Mouse (Mus musculus): ENCODE measurements around the gene Atp5j2.
"Not testable (repeated sequence)": the region's sequence is repeated elsewhere in the genome, so short reads cannot be mapped to it uniquely, and the experiment has no call there.

The Atp5j2 gene

GRCm38 (mm10) chr5:145191962-145192361 lies at the start of gene Atp5j2:
Gene Atp5j2 (minus strand): TSS chr5:145192062.
- no peak for DNase-seq (ENCODE audit: low read depth, low spot score)

DNA sequence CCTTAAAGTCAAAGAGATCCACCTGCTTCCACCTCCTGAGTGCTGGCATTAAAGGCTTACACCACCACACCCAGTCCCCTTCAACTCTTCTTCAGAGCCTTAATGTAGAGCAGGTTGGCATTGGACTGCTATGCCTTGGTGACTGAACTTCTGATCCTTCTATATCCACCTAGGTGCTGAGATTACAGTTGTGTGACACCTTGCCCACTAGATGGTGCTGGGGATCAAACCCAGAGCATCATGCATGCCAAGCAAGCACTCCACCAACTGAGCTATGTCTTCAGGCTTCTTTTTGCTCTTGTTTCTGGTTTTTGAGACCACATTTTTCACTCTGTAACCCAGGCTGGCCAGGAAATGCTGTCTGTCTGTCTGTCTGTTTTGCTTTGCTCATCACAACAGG lies 42.8 kb upstream of the Atp5j2 start:
- DNase-seq (ENCODE audit: low read depth, low spot score), result peak; percentile 78

- DNase-seq (ENCODE audit: low read depth, low spot score), result no peak
Measured at GRCm38 (mm10) chr5:145231893-145232411, 40.1 kb upstream of the Atp5j2 start.

- peak; percentile 97 for DNase-seq (ENCODE audit: low read depth, low spot score)
Measured at GRCm38 (mm10) chr5:145231367-145231871, 39.6 kb upstream of the Atp5j2 start, which contains the start of gene Zfp655. Gene Zfp655 (plus strand): TSS chr5:145231715.

GRCm38 (mm10) chr5:145230641-145231040 lies 38.8 kb upstream of the Atp5j2 start:
- no peak for DNase-seq (ENCODE audit: low read depth, low spot score)

DNA sequence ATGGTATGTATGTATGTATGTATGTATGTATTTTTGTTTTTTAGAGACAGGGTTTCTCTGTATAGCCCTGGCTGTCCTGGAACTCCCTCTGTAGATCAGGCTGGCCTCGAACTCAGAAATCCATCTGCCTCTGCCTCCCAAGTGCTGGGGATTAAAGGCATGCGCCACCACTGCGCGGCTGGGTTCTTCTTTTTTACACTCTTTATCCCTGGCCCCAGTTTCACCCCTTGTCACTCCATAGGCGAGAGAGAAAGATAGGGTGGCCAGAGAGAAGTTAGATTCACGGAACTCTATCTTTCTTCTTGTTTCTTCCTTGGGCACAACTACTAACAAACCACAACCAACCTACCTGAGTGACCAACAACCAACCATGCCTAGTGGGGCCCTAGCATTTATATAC lies 37.4 kb upstream of the Atp5j2 start:
- not testable (repeated sequence) for DNase-seq (ENCODE audit: low read depth, low spot score)

DNA sequence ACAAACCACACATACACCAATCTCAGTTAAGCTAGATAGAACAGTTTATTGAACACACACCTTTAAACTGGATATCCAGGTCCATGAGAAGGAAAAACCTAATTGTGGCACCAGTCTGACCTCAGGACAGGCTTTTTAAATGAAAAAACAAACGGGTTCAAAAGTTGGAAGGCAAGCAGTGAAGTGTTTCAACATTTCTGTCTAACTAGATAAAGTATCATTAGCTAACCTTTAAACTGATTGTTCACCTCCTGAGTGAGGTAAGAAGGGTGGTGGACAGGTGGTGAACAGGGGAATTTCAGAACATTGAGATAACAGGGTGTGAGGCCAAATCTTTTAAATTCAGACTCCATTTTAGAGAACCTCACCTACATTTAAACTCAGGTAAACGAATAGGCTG lies 34.6 kb upstream of the Atp5j2 start:
- DNase-seq (ENCODE audit: low read depth, low spot score), result no peak

DNA sequence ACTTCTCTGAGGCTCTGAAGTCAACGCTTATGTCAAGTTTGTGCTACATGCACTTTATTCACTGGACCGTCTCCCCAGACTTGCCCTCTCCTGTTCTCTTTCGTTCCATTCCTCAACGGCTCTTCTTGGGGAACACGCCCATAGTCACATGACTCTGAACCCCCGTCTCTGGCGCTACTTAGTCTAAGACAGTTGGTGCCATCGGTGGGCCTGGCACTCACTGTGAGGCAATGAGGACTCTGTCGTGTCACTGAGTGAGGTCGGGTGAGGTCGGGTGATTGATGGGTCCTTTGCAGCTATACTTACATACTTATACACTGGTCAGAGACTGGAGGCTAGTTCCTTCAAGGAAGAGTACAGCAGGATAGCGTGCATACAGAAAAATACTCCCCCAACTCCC lies 31.5 kb upstream of the Atp5j2 start:
- DNase-seq (ENCODE audit: low read depth, low spot score), result peak; percentile 39

GRCm38 (mm10) chr5:145222840-145223239 lies 31.0 kb upstream of the Atp5j2 start:
- DNase-seq (ENCODE audit: low read depth, low spot score), result peak; percentile 51

DNA sequence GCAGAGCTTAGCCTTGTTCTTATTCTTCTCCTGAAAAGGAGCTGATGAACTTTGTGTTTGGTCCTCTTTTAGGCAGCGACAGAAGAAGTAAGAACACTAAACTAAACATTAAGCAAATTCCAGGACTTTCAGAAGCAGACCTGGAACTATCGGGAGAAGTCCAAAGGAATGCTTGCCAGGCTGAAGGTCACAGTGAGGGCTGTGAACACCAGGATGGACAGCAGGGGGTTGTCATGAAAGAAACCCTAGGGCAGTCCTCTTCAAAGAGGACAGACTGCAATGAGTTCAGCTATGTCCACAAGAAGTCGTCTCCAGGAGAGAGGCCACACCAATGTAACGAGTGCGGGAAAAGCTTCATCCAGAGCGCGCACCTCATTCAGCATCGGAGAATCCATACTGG lies 28.1 kb upstream of the Atp5j2 start:
- DNase-seq (ENCODE audit: low read depth, low spot score), result no peak

DNA sequence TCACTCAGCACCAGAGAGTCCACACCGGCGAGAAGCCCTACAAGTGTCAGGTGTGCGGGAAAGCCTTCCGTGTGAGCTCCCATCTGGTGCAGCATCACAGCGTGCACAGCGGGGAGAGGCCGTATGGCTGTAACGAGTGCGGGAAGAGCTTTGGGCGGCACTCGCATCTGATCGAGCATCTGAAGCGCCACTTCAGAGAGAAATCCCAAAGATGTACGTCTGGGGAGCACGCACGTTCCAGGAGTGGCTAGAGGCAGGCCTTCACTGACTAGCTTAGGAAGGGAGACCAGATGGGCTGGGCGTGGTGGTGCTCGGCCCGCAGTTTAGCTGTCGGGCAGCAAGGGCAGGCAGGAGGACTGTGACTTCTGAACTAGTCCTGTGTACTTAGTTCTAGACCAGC lies 26.8 kb upstream of the Atp5j2 start:
- peak; percentile 55 for DNase-seq (ENCODE audit: low read depth, low spot score)

- no peak for DNase-seq (ENCODE audit: low read depth, low spot score)
Measured at GRCm38 (mm10) chr5:145218206-145218605, 26.3 kb upstream of the Atp5j2 start.

DNA sequence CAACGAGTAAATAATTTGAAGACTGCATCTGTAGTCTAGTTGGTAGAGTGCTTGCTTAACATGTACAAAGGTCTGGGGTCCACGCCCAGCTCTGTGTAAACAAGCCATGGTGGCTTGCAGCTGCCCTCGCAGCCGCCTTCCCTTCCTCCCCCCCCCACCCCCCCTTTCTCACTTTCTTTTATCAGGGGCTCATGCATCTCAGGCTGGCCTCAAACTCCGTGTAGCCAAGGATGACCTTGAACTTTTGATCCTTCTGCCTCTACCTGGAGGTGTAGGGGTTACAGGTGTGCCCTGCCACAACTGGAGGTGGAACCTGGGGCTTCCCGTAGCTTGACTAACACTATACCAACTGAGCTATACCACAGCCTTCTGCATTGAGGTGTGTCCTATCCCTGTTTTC lies 25.9 kb upstream of the Atp5j2 start:
- peak; percentile 78 for DNase-seq (ENCODE audit: low read depth, low spot score)

GRCm38 (mm10) chr5:145214679-145215078 lies 22.8 kb upstream of the Atp5j2 start:
- DNase-seq (ENCODE audit: low read depth, low spot score), result peak; percentile 87

GRCm38 (mm10) chr5:145213505-145213904 lies 21.6 kb upstream of the Atp5j2 start:
- peak; percentile 76 for DNase-seq (ENCODE audit: low read depth, low spot score)

DNA sequence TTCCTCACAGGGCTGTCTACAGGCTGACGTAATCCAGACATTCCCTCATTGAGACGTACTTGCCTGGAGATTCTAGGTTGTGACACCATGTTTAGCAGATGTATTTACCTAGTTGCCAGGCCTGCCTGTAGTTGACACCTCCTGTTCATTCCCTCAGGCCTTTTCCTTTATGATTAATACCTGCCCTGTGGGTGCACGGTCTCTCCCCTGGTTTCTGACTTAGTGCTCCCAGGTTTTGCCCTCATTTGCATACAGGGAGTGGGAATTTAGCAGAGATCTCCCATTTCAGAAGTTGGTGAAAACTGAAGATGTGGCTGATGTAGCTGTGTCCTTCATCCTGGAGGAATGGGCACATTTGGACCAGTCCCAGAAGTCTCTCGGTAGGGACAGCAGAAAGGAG lies 20.4 kb upstream of the Atp5j2 start:
- DNase-seq (ENCODE audit: low read depth, low spot score), result no peak

DNA sequence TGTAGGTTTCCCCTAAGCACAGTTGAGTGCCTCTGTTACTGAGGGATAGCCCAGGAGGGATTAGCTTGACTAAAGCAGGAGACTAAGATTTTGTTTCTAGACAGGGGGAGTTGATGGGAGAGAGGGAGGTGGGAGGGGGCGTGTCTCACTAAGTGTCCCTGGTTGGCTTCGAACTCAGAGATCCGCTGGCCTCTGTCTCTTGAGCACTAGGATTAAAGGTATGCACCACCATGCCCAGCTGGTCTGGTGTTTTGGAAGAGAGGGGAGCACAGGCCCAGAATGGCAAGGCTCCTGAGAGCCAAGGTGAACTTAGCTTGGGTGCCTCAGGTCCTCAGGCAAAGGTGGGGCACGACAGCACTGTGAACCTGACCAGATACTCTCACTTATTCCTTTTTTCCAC lies 19.5 kb upstream of the Atp5j2 start:
- DNase-seq (ENCODE audit: low read depth, low spot score), result no peak

GRCm38 (mm10) chr5:145208391-145208790 lies 16.5 kb upstream of the Atp5j2 start:
- peak; percentile 89 for DNase-seq (ENCODE audit: low read depth, low spot score)

- DNase-seq (ENCODE audit: low read depth, low spot score), result no peak
Measured at GRCm38 (mm10) chr5:145207954-145208353, 16.1 kb upstream of the Atp5j2 start.

DNA sequence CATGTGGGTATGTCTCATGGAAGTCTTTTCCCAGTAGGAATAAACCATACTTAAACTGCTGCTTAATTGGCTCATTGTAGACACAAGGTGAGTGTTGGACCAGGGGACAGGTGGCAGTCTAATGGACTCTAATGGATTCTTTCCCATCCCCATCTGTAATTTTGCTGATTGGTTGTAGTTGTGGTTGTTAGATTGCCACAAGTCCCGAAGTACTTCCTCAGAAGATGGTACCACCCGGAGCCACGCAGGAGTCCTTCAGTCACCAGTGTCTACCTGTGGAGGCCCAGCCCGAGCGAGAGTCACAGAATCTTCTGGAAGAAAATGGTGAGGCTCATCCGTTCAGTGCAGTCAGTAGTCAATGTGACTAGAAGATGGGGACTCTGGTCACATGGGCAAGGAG lies 15.5 kb upstream of the Atp5j2 start:
- no peak for DNase-seq (ENCODE audit: low read depth, low spot score)

- DNase-seq (ENCODE audit: low read depth, low spot score), result peak; percentile 32
Measured at GRCm38 (mm10) chr5:145205041-145205440, 13.2 kb upstream of the Atp5j2 start.

GRCm38 (mm10) chr5:145203936-145204691 lies 12.3 kb upstream of the Atp5j2 start, which contains the start of gene Zkscan5:
Gene Zkscan5 (plus strand): TSS chr5:145204562.
- DNase-seq (ENCODE audit: low read depth, low spot score), result peak; percentile 100

DNA sequence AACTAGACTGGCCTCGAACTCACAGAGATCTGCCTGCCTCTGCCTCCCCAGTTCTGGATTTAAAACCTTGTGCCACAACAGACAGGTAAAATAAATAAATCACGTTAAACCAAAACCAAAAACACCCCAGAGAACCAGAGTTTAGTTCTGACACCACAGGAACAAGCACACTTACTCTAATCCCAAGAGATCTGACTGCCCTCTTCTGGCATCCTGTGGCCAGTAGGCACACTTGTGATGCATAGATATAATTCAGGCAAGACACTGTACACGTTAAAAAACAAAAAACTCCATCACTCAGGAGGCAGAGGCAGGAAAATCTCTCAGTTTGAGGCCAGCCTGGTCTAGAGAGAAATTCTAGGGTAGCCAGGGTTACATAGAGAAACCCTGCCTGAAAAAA lies 10.6 kb upstream of the Atp5j2 start:
- DNase-seq (ENCODE audit: low read depth, low spot score), result no peak

Measured in ES-CJ7 (cell line).